Mouse (Mus musculus) heart, embryonic 11.5 days (tissue): ENCODE results near the gene Acaca. TPM values are rescaled to one million over a fixed set of nuclear protein-coding genes. Genes with fewer than 3 reads are reported as not detected.

Source experiments
- ATAC-seq: fragments of 200-750 bp; cut with Nextera tagmentation; replicated peaks from 2 replicates; pipeline ENCODE4 v1.8.0; 2017; ENCODE audit warnings: moderate library complexity; ENCODE audit not compliant: insufficient number of reproducible peaks, low FRiP score, low TSS enrichment
- H3K27ac ChIP-seq: fragments of 300-500 bp; sonication (generic); 2 replicates; pipeline ENCODE4 v1.5.1; 2014; ENCODE audit warnings: mild to moderate bottlenecking, low read depth, low read length
- H3K27me3 ChIP-seq: fragments of 300-500 bp; sonication (generic); 2 replicates; pipeline ENCODE4 v1.6.1; 2014; ENCODE audit warnings: mild to moderate bottlenecking, low read length, mixed read lengths; ENCODE audit not compliant: control insufficient read depth, insufficient read depth
- H3K36me3 ChIP-seq: fragments of 300-500 bp; sonication (generic); 2 replicates; pipeline ENCODE4 v1.6.1; 2014; ENCODE audit warnings: mild to moderate bottlenecking, low read length, moderate library complexity, mixed read lengths; ENCODE audit not compliant: control insufficient read depth, insufficient read depth
- H3K4me1 ChIP-seq: fragments of 300-500 bp; sonication (generic); 2 replicates; pipeline ENCODE4 v1.6.1; 2014; ENCODE audit warnings: low read length; ENCODE audit not compliant: control insufficient read depth, insufficient read depth
- H3K4me2 ChIP-seq: fragments of 300-500 bp; sonication (generic); 2 replicates; pipeline ENCODE4 v1.6.1; 2014; ENCODE audit warnings: mild to moderate bottlenecking, moderate library complexity
- H3K4me3 ChIP-seq: fragments of 300-500 bp; sonication (generic); 2 replicates; pipeline ENCODE4 v1.5.1; 2014; ENCODE audit warnings: low read depth, low read length
- H3K9ac ChIP-seq: fragments of 300-500 bp; sonication (generic); 2 replicates; pipeline ENCODE4 v1.6.1; 2014; ENCODE audit warnings: mild to moderate bottlenecking, low read depth, low read length, moderate library complexity
- H3K9me3 ChIP-seq: fragments of 300-500 bp; sonication (generic); replicated peaks from 2 replicates; pipeline ENCODE4 v1.6.1; 2016; ENCODE audit warnings: low read length; ENCODE audit not compliant: control insufficient read depth
- WGBS: fragments of 180-500 bp; shearing (Covaris S2); extraction: QIAGEN DNeasy Blood & Tissue Kit; methylation state at CpG from one replicate; pipeline ENCODE4 v1.1.7; 2014; ENCODE audit not compliant: insufficient replicate concordance; 5-methylcytosine and 5-hydroxymethylcytosine counted together
- polyA plus RNA-seq: library from polyadenylated mRNA; unstranded; fragments of >200 nt; fragmentation: Nextera tagmentation; extraction: Ambion mirVana; gene quantifications from 2 replicates; pipeline ENCODE4 v1.2.1, GENCODE M21; 2014

Gene Acaca
- polyA plus RNA-seq, 1 experiment from 2014 or later = 12.1 TPM

- 69% methylated on average over 3 of the region's 3 CpGs for WGBS
- no peaks in the 10 kb centered on the region for H3K9me3 ChIP-seq
- no peak for ATAC-seq
- H3K9ac ChIP-seq = no peak overlapping the region
- no peaks in the 10 kb centered on the region for H3K4me1 ChIP-seq
- no peaks in the 10 kb centered on the region for H3K27me3 ChIP-seq
- H3K4me2 ChIP-seq = no peak overlapping the region
- no peaks in the 10 kb centered on the region for H3K36me3 ChIP-seq
- H3K27ac ChIP-seq = no peak overlapping the region
- H3K4me3 ChIP-seq = no peak overlapping the region
These were observed 59.1 kb downstream of the Acaca start for GRCm38 (mm10) chr11:84188530-84188929.

DNA sequence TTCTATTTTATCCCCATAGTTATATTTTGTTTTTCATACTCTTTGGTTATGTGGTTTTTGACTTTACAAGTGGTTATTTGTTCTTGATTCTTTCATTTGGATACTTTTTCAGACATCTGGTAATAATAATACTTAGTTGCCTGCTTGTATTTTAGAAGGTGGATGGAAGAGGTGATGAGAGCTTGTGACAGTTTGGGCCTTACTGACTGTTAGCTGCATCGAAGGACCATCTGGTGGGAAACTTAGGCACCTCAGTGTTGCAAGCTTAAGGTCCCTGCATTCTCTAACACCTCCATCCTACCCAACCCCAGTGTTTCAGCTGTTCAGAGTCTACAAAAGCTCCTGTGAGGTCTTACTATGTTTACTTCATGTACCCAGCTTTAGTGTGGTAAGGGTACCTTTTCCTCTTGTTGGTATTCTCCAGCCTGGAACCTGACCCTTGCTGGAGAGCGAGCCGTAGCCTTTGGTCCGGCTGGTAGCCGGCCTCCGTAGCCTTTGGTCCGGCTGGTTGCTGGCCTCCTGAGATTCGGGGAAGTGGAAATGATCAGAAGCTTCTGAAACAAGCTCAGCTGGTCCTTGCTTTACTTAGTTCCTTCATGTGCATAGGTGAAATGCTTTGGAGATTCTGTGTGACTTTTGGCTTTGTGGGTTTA, 61.2 kb downstream of the Acaca start:
- no peaks in the 10 kb centered on the region for H3K9me3 ChIP-seq

DNA sequence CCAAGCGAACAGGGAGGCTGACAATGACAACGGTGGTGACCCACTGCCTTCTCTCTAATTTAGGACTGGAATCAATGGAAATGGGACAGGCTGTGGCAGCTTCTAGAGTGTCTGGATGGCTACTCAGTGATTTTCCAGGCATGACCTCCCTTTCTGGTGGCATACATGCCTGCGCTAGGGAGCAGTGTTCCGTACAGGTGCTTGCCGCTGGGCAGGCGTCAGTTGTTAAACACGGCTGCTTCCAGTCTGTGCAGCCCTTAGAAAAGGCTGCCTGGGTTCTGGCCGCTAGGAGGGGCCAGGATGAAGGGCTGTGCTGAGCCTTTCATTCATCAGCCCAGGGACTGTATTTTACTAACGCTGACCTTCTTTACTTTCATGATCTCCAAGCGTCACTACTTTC, 63.8 kb downstream of the Acaca start:
- H3K27ac ChIP-seq = no peak overlapping the region
- WGBS = 78% methylated on average over 10 of the region's 10 CpGs
- no peak for ATAC-seq
- no peak overlapping the region for H3K9ac ChIP-seq
- no peaks in the 10 kb centered on the region for H3K4me1 ChIP-seq
- H3K4me2 ChIP-seq = no peak overlapping the region
- H3K9me3 ChIP-seq = no peaks in the 10 kb centered on the region
- peaks cover 2% of the 10 kb centered on the region; the same call in 1 of the 2 replicates for H3K36me3 ChIP-seq
- no peaks in the 10 kb centered on the region for H3K27me3 ChIP-seq
- H3K4me3 ChIP-seq = no peak overlapping the region

More for the DNA sequence above, 61.2 kb downstream of the Acaca start:
- H3K4me3 ChIP-seq = no peak overlapping the region
- H3K36me3 ChIP-seq = no peaks in the 10 kb centered on the region
- no peak overlapping the region for H3K9ac ChIP-seq
- no peak for ATAC-seq
- WGBS = 87% methylated on average over 8 of the region's 8 CpGs
- no peak overlapping the region for H3K27ac ChIP-seq
- no peak overlapping the region for H3K4me2 ChIP-seq
- no peaks in the 10 kb centered on the region for H3K27me3 ChIP-seq
- H3K4me1 ChIP-seq = no peaks in the 10 kb centered on the region

DNA sequence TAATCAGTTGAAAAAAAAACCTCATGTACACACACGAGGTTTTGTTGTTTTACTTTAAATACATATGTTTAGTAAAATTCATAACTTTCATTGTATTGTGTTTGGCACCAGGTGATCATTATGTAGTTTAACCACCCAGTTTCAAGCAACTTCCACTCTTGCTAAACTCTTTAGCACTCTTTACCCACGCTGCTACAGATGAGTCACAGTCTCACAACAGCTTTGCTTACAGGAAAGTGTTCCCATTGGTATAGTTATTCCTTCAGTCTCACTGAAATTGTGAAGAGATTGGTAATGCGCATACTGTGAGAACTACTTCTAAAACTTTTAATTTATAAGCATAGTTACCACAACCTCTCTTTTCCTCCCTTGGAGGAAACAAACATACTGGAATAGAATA, 65.3 kb downstream of the Acaca start:
- no peak overlapping the region for H3K27ac ChIP-seq
- ATAC-seq = no peak
- no peaks in the 10 kb centered on the region for H3K27me3 ChIP-seq
- no peaks in the 10 kb centered on the region for H3K4me1 ChIP-seq
- H3K9ac ChIP-seq = no peak overlapping the region
- no peaks in the 10 kb centered on the region for H3K9me3 ChIP-seq
- H3K4me2 ChIP-seq = no peak overlapping the region
- H3K36me3 ChIP-seq = peaks cover 2% of the 10 kb centered on the region; the same call in 1 of the 2 replicates
- no peak overlapping the region for H3K4me3 ChIP-seq
- 85% methylated on average over 3 of the region's 3 CpGs for WGBS

DNA sequence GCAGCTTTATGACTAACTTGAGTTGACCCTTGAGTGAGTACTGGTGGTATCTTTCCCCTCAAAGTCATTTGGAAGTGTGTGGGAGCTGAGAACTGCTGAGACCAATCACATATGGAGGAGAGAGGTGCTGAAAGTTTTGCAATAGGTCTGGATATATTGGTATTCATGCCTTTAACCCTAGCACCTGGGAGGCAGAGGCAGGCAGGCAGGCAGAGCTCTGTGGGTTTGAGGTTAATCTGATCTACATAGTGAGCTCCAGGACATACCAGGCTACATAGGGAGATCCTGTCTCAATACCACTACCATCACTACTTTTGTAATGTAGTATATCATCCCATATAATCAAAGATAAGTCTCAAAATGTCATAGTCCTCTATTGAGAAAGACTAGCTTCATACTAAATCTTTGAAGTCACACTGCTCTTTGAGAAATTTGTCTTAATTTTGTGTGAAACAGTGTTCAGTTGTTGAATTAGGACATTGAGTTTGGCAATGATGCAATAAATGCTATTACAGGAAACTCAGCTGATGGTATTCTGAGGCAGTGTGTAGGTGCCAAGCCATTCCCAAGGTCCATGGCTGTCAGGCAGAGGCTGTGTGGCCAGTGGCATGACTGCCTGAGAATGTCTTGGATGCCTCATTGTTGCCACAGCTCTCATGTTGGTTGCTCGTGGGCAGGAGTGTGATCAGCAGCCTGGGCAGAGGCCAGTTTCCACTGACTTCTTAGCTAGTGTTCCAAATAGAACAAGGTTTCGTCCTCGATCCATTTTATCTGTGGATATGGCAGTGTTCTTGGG, 68.3 kb downstream of the Acaca start:
- Histone ChIP-seq H3K36me3 (peaks cover 2% of the 10 kb centered on the region; the same call in 1 of the 2 replicates), H3K27me3 (no peaks in the 10 kb centered on the region), H3K9me3 (no peaks in the 10 kb centered on the region), H3K27ac (no peak overlapping the region), H3K9ac (no peak overlapping the region), H3K4me2 (no peak overlapping the region), H3K4me1 (no peaks in the 10 kb centered on the region), H3K4me3 (no peak overlapping the region)
- WGBS = 95% methylated on average over 3 of the region's 3 CpGs
- no peak for ATAC-seq

DNA sequence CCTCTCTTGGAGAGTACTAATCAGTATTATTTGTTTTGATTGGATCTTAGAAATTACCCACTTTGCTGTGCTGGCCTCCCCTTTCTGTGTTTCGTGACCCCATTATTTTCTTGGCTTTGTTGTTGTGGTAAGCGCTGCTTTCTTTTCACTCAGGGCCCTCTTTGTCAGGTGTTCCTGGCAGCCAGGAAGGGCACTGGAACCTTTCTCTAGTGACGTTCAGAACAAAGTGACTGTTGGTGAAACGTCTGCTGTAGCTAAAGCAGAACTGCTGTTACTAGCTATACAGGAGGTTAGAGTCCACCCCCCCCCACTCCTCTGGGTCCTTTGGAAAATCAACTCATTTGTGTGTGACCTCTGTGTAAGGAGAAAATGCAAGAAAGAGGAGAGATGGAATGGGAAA, 76.3 kb downstream of the Acaca start:
- Histone ChIP-seq H3K9me3 (no peaks in the 10 kb centered on the region), H3K27ac (no peak overlapping the region), H3K4me3 (no peak overlapping the region), H3K9ac (no peak overlapping the region), H3K36me3 (no peaks in the 10 kb centered on the region), H3K27me3 (no peaks in the 10 kb centered on the region), H3K4me1 (no peaks in the 10 kb centered on the region), H3K4me2 (no peak overlapping the region)
- WGBS = 62% methylated on average over 4 of the region's 4 CpGs
- ATAC-seq = no peak

DNA sequence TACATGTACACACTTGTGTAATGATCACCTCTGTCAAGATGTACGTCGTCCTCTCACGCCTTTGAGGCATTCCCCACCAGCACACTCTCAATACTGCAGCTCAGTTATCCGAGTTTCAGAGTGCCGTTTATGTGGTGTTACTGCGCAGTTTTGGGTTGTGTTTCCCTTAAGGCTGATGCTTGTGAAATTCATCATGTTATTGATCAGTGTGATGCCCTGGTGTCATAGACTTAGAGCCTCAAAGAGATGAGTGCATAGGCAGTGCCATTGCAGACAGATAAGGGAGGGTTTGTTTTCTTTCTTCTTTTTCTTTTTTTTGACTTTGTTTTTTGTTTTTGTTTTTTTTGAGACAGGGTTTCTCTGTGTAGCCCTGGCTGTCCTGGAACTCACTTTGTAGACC, 81.4 kb downstream of the Acaca start:
- Histone ChIP-seq H3K9me3 (no peaks in the 10 kb centered on the region), H3K4me1 (no peaks in the 10 kb centered on the region), H3K27me3 (no peaks in the 10 kb centered on the region), H3K36me3 (no peaks in the 10 kb centered on the region), H3K4me3 (no peak overlapping the region), H3K9ac (no peak overlapping the region), H3K4me2 (no peak overlapping the region), H3K27ac (no peak overlapping the region)
- ATAC-seq = no peak
- 93% methylated on average over 6 of the region's 6 CpGs for WGBS

DNA sequence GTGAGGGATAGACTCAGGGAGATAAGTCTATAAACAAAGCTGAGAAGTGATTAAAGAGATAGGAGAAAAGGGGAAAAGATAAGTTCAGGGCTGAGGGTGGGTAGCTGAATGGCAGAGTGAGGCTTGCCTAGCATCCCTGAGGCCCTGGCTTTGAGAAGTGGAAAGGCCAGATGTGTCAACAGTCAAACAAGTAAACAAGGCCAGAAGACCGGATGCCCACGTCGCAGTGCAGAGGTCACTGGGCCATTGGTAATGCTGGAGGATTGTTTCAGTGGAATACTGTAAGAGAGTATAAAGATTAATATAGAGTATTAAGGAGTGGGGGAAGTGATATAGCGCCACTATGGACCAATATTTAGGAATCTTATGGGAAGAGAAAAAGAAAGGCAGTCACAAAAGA, 89.5 kb downstream of the Acaca start:
- no peak overlapping the region for H3K4me3 ChIP-seq
- no peak overlapping the region for H3K4me2 ChIP-seq
- no peak overlapping the region for H3K9ac ChIP-seq
- H3K9me3 ChIP-seq = no peaks in the 10 kb centered on the region
- WGBS = 70% methylated on average over 4 of the region's 4 CpGs
- no peak overlapping the region for H3K27ac ChIP-seq
- no peak for ATAC-seq
- no peaks in the 10 kb centered on the region for H3K4me1 ChIP-seq
- H3K36me3 ChIP-seq = peaks cover 4% of the 10 kb centered on the region; the same call in 1 of the 2 replicates
- no peaks in the 10 kb centered on the region for H3K27me3 ChIP-seq

DNA sequence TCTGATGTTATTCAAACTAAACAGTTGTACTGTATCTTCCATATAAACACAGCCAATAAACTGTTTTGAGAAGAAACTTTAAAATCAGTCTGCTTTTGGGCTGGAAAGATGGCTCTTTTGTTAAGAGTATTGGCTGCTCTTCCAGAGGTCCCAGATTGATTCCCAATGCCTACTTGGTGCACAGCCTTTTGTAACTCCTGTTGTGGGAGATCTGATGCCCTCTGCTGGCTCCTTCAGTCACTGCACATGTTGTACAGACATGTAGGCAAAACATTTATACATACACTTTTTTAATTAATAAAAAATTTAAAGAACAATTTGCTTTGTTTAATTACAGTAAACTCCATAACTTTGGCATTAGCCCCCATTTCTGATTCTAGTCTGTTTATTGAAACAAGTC, 114.1 kb downstream of the Acaca start:
- no peaks in the 10 kb centered on the region; the same call in 1 of the 2 replicates for H3K36me3 ChIP-seq
- no peak overlapping the region for H3K27ac ChIP-seq
- no peaks in the 10 kb centered on the region for H3K9me3 ChIP-seq
- no peak overlapping the region for H3K4me3 ChIP-seq
- ATAC-seq = no peak
- no peaks in the 10 kb centered on the region for H3K27me3 ChIP-seq
- no peak overlapping the region for H3K9ac ChIP-seq
- no peaks in the 10 kb centered on the region for H3K4me1 ChIP-seq
- H3K4me2 ChIP-seq = no peak overlapping the region
